Mouse (Mus musculus): ENCODE results near the gene Grip1. TPM values are rescaled to one million over a fixed set of nuclear protein-coding genes. Genes with fewer than 3 reads are reported as not detected.

Grip1 gene
- polyA plus RNA-seq, 1 experiment from 2014 or later = 4.4 TPM

GRCm38 (mm10) chr10:119998475-119998874, 544.8 kb downstream of the Grip1 start:
- no peak overlapping the region for H3K4me3 ChIP-seq
- 0 out of 2 replicates have a peak, but pooled peaks cover 3% of the 10 kb centered on the region for H3K4me1 ChIP-seq
- H3K27me3 ChIP-seq (ENCODE audit: insufficient read depth, poor library complexity, severe bottlenecking) = no peaks in the 10 kb centered on the region
- H3K36me3 ChIP-seq = peaks cover 8% of the 10 kb centered on the region; the same call in 1 of the 2 replicates
- no peaks in the 10 kb centered on the region; the same call in 1 of the 2 replicates for H3K9me3 ChIP-seq
- no peak overlapping the region for H3K27ac ChIP-seq
- no peak for DNase-seq (ENCODE audit: low spot score)
- 84% methylated on average over 4 of the region's 4 CpGs for WGBS

GRCm38 (mm10) chr10:120002149-120002548, 548.5 kb downstream of the Grip1 start:
- no peaks in the 10 kb centered on the region for H3K36me3 ChIP-seq
- 78% methylated on average over 4 of the region's 4 CpGs for WGBS
- H3K27ac ChIP-seq = no peak overlapping the region
- H3K27me3 ChIP-seq (ENCODE audit: insufficient read depth, poor library complexity, severe bottlenecking) = no peaks in the 10 kb centered on the region
- H3K4me3 ChIP-seq = no peak overlapping the region
- no peak for DNase-seq (ENCODE audit: low spot score)
- H3K9me3 ChIP-seq = no peaks in the 10 kb centered on the region
- H3K4me1 ChIP-seq = 0 out of 2 replicates have a peak, but pooled peaks cover 3% of the 10 kb centered on the region

- 88% methylated on average over 7 of the region's 7 CpGs for WGBS
- no peak for DNase-seq (ENCODE audit: low spot score)
- H3K4me1 ChIP-seq = 0 out of 2 replicates have a peak, but pooled peaks cover 1% of the 10 kb centered on the region
- no peak overlapping the region for H3K27ac ChIP-seq
- H3K36me3 ChIP-seq = no peaks in the 10 kb centered on the region
- H3K4me3 ChIP-seq = no peak overlapping the region
- no peaks in the 10 kb centered on the region for H3K27me3 ChIP-seq (ENCODE audit: insufficient read depth, poor library complexity, severe bottlenecking)
- H3K9me3 ChIP-seq = no peaks in the 10 kb centered on the region
Observed at GRCm38 (mm10) chr10:120004096-120004495, 550.5 kb downstream of the Grip1 start.

GRCm38 (mm10) chr10:120005581-120005980, 552.0 kb downstream of the Grip1 start:
- Histone ChIP-seq H3K4me1 (no peaks in the 10 kb centered on the region), H3K27me3 (ENCODE audit: insufficient read depth, poor library complexity, severe bottlenecking) (no peaks in the 10 kb centered on the region), H3K36me3 (peaks cover 2% of the 10 kb centered on the region; the same call in 1 of the 2 replicates), H3K4me3 (no peak overlapping the region), H3K27ac (no peak overlapping the region), H3K9me3 (no peaks in the 10 kb centered on the region)
- 84% methylated on average over 5 of the region's 5 CpGs for WGBS
- no peak for DNase-seq (ENCODE audit: low spot score)

- H3K27me3 ChIP-seq (ENCODE audit: insufficient read depth, poor library complexity, severe bottlenecking) = no peaks in the 10 kb centered on the region
- H3K4me1 ChIP-seq = no peaks in the 10 kb centered on the region
- DNase-seq (ENCODE audit: low spot score) = no peak
- H3K36me3 ChIP-seq = peaks cover 2% of the 10 kb centered on the region; the same call in 1 of the 2 replicates
- WGBS = 93% methylated on average over 13 of the region's 13 CpGs
- no peak overlapping the region for H3K4me3 ChIP-seq
- H3K9me3 ChIP-seq = no peaks in the 10 kb centered on the region
- H3K27ac ChIP-seq = no peak overlapping the region
Observed at GRCm38 (mm10) chr10:120012331-120012730, 558.7 kb downstream of the Grip1 start.

GRCm38 (mm10) chr10:120015117-120015516, 561.5 kb downstream of the Grip1 start:
- H3K4me3 ChIP-seq = no peak overlapping the region
- H3K9me3 ChIP-seq = no peaks in the 10 kb centered on the region
- WGBS = 85% methylated on average over 3 of the region's 3 CpGs
- H3K27me3 ChIP-seq (ENCODE audit: insufficient read depth, poor library complexity, severe bottlenecking) = no peaks in the 10 kb centered on the region
- H3K4me1 ChIP-seq = no peaks in the 10 kb centered on the region
- no peak overlapping the region for H3K27ac ChIP-seq
- DNase-seq (ENCODE audit: low spot score) = no peak
- H3K36me3 ChIP-seq = peaks cover 2% of the 10 kb centered on the region; the same call in 1 of the 2 replicates

- 81% methylated on average over 10 of the region's 10 CpGs for WGBS
- Histone ChIP-seq H3K36me3 (no peaks in the 10 kb centered on the region; the same call in 1 of the 2 replicates), H3K4me1 (no peaks in the 10 kb centered on the region), H3K4me3 (no peak overlapping the region), H3K27ac (no peak overlapping the region), H3K9me3 (no peaks in the 10 kb centered on the region), H3K27me3 (ENCODE audit: insufficient read depth, poor library complexity, severe bottlenecking) (no peaks in the 10 kb centered on the region)
- no peak for DNase-seq (ENCODE audit: low spot score)
Observed at GRCm38 (mm10) chr10:120026437-120026836, 572.8 kb downstream of the Grip1 start.

- no peak for DNase-seq (ENCODE audit: low spot score)
- H3K36me3 ChIP-seq = no peaks in the 10 kb centered on the region
- H3K4me3 ChIP-seq = no peak overlapping the region
- WGBS = 87% methylated on average over 6 of the region's 6 CpGs
- no peaks in the 10 kb centered on the region for H3K27me3 ChIP-seq (ENCODE audit: insufficient read depth, poor library complexity, severe bottlenecking)
- H3K27ac ChIP-seq = no peak overlapping the region
- H3K4me1 ChIP-seq = peaks cover 3% of the 10 kb centered on the region; the same call in 1 of the 2 replicates
- no peaks in the 10 kb centered on the region for H3K9me3 ChIP-seq
Observed at GRCm38 (mm10) chr10:120030901-120031300, 577.3 kb downstream of the Grip1 start.

GRCm38 (mm10) chr10:120031316-120031715, 577.7 kb downstream of the Grip1 start:
- no peak for DNase-seq (ENCODE audit: low spot score)
- 90% methylated on average over 8 of the region's 8 CpGs for WGBS
- no peaks in the 10 kb centered on the region for H3K9me3 ChIP-seq

GRCm38 (mm10) chr10:120033866-120034265, 580.2 kb downstream of the Grip1 start:
- 93% methylated on average over 9 of the region's 9 CpGs for WGBS
- Histone ChIP-seq H3K4me3 (no peak overlapping the region), H3K36me3 (peaks cover 7% of the 10 kb centered on the region; the same call in 1 of the 2 replicates), H3K9me3 (no peaks in the 10 kb centered on the region), H3K27ac (no peak overlapping the region), H3K4me1 (peaks cover 4% of the 10 kb centered on the region; the same call in 1 of the 2 replicates), H3K27me3 (ENCODE audit: insufficient read depth, poor library complexity, severe bottlenecking) (no peaks in the 10 kb centered on the region)
- DNase-seq (ENCODE audit: low spot score) = no peak

More at GRCm38 (mm10) chr10:120031316-120031715, 577.7 kb downstream of the Grip1 start:
- H3K27ac ChIP-seq = no peak overlapping the region
- H3K4me3 ChIP-seq = no peak overlapping the region
- no peaks in the 10 kb centered on the region for H3K36me3 ChIP-seq
- H3K27me3 ChIP-seq (ENCODE audit: insufficient read depth, poor library complexity, severe bottlenecking) = no peaks in the 10 kb centered on the region
- peaks cover 4% of the 10 kb centered on the region; the same call in 1 of the 2 replicates for H3K4me1 ChIP-seq

- WGBS = 67% methylated on average over 15 of the region's 15 CpGs
- Histone ChIP-seq H3K9me3 (no peaks in the 10 kb centered on the region), H3K4me3 (no peak overlapping the region), H3K4me1 (peaks cover 4% of the 10 kb centered on the region; the same call in 1 of the 2 replicates), H3K36me3 (peaks cover 12% of the 10 kb centered on the region; the same call in 1 of the 2 replicates), H3K27me3 (ENCODE audit: insufficient read depth, poor library complexity, severe bottlenecking) (no peaks in the 10 kb centered on the region), H3K27ac (no peak overlapping the region)
- DNase-seq (ENCODE audit: low spot score) = no peak
Observed at GRCm38 (mm10) chr10:120035211-120035733, 581.6 kb downstream of the Grip1 start.

- Histone ChIP-seq H3K27me3 (ENCODE audit: insufficient read depth, poor library complexity, severe bottlenecking) (no peaks in the 10 kb centered on the region), H3K36me3 (peaks cover 12% of the 10 kb centered on the region; the same call in 1 of the 2 replicates), H3K4me1 (peaks cover 4% of the 10 kb centered on the region; the same call in 1 of the 2 replicates), H3K9me3 (no peaks in the 10 kb centered on the region), H3K4me3 (no peak overlapping the region), H3K27ac (no peak overlapping the region)
- no peak for DNase-seq (ENCODE audit: low spot score)
- WGBS = 69% methylated on average over 6 of the region's 6 CpGs
Observed at GRCm38 (mm10) chr10:120035824-120036223, 582.2 kb downstream of the Grip1 start.

- 87% methylated on average over 5 of the region's 5 CpGs for WGBS
- H3K4me1 ChIP-seq = peaks cover 9% of the 10 kb centered on the region; the same call in 1 of the 2 replicates
- H3K27me3 ChIP-seq (ENCODE audit: insufficient read depth, poor library complexity, severe bottlenecking) = no peaks in the 10 kb centered on the region
- H3K4me3 ChIP-seq = no peak overlapping the region
- peaks cover 12% of the 10 kb centered on the region; the same call in 1 of the 2 replicates for H3K36me3 ChIP-seq
- H3K9me3 ChIP-seq = no peaks in the 10 kb centered on the region
- no peak overlapping the region for H3K27ac ChIP-seq
- no peak for DNase-seq (ENCODE audit: low spot score)
Observed at GRCm38 (mm10) chr10:120038194-120038593, 584.6 kb downstream of the Grip1 start.
